Mouse (Mus musculus) ES-Bruce4 (cell line): ENCODE results near the gene Zfp748.

Experiments used
- CTCF ChIP-seq: IDR thresholded peaks from one replicate; pipeline ENCODE4 v1.8.1; 2011; ENCODE audit warnings: low read depth, low read length
- EP300 ChIP-seq: IDR thresholded peaks from 2 replicates; pipeline ENCODE4 v1.6.1; 2011; ENCODE audit warnings: low read depth, low read length; ENCODE audit not compliant: insufficient read depth
- POLR2A ChIP-seq: IDR thresholded peaks from one replicate; pipeline ENCODE4 v1.8.1; 2011; ENCODE audit warnings: low read length; ENCODE audit not compliant: insufficient read depth

- TF ChIP-seq EP300 = no peak
- TF ChIP-seq CTCF = no peak
- no peak for TF ChIP-seq POLR2A
Measured at GRCm38 (mm10) chr13:67500084-67500719, 53.4 kb downstream of the Zfp748 start, which contains the start of gene Zfp58.
